Mouse (Mus musculus): ENCODE results near the gene Ada.
A peak's percentile ranks its signal among the peaks of the same experiment; 100 is the strongest.

Gene Ada

DNA sequence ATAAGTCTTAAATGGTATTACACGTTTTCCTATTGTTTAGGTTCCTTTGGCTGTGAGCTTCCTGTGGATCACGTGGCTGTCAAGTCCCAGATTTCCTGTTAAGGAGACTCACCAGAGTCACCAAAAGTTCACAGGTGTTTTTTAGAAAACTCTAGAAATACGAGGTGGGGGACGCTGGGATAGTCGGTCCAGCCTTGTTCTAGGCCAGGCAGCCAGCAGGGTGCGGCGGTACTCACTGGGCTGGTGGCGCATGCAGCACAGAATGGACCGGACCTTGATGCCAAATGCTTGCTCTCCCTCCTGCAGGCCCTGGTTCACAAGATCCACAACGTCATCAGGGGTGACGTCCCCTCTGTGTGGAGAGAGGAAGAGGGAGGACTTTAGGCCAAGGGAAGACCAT, 18.0 kb downstream of the Ada start:
- DNase-seq (ENCODE audit: low spot score): no peak

DNA sequence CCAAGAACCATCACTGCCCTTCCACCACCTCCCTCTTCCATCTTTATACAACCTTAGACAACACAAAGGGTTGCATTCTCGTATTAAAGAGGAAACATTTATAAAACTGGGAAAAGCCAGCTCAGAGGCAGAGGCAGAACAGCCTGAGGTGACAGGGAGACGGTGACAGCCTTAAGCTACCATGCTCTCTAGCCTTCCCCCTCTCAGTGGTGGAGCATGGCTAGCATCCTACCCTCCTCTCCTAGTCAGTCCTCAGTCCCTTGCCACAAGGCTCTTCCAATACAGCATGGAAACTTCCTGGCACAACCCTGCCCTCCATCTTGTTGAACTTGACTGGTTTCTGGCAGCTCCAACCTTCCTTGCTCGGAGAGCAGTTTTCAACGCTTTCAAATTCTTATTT, 21.7 kb downstream of the Ada start:
- DNase-seq (ENCODE audit: low spot score): no peak

DNA sequence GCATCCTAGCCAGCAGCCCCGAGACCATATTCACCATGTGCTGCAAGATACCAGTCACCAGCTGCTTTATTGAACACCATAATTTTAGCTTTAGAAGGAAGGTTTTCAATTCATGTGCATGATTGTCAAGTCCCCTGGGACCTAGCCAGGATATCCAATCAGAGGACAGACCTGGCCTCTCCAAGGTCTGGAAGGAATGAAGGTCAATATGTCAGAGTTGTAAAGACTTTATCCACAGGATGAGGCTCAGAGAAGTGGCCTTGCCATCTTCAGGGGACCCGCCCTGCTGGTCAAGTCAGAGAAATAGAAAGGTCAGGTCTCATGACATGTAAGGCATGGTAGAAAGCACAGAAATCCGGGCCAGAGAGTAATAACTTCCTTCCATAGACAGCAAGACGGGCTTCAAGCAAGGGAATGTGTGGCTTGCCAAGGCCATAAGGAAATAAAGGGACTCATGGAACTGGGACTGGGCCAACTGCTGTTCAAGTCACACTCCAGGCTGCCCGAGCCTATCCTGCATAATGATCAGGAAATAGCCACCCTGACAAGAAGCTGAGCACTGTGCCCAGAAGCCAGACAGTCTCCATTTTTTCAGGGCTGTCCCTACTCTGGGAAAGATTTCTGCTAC, 23.2 kb downstream of the Ada start:
- no peak for DNase-seq (ENCODE audit: low spot score)

DNA sequence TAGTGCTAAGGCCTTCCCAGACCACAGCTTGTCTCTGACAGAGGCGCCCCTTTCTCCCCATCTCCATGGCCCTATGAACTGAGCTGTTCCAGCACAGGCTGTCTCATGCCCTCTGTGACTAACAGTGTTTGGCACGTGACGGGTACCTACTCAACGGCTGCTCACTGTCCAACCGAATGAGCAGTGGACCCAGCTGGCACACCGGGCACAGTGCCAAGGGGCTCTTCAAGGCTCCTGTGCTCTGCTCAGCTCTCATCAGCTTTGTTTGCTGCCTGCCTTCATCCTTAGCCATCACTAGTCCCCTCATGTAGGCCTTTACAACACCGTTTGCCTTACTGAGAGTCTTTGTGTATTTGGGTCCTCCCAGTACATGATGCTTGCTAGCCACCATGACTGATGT, 27.5 kb downstream of the Ada start:
- no peak for DNase-seq (ENCODE audit: low spot score)

DNA sequence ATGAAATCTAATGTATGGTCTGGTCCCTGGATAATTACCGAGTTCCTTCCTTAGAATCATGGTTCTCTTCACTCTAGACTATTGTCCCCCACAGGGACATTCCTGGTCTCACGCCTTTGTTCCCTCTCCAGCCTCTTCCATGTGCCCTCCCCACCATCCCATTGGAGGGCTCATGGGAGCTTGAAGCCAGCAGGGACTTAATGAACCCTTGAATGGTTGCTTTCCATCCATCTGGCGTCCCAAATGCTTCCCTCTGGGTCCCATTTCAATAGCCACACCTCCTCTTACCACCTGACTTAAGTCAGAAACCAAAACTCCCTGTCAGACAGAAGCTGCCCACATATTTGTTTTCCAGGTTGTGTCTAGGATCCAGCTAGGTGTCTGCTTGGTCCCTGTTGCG, 30.4 kb downstream of the Ada start:
- DNase-seq (ENCODE audit: low spot score): no peak

DNA sequence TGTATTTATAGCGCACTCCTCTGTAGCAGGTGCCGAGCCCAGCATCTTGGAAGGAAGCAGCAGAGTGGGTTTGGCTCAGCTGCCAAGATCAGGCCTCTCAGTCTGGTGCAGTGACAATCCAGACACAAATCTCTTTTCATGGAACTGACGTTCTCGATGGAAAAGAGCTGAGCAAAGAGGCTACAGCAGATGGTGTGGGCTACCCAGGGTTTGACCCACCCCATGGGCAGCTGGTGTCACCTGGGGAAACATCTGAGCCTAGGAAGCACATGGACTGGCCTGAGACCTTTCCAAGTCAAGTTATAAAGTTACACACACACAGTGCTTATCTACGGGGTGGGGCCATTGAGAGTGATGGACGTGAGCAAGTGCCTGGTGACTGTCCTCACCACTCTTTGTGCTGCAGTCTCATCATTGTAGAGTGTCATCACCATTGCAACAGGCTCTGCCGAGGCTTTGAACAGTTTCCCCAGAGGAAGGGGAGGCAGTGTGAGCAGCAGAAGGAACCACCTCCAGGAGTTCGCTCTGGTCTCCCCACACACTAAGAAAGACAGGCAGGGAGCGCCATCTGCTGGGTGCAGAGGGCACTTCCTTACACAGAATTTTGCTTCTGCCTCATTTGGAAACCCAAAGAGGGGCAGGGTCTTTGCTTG, 31.0 kb downstream of the Ada start:
- DNase-seq (ENCODE audit: low spot score): peak; percentile 74

DNA sequence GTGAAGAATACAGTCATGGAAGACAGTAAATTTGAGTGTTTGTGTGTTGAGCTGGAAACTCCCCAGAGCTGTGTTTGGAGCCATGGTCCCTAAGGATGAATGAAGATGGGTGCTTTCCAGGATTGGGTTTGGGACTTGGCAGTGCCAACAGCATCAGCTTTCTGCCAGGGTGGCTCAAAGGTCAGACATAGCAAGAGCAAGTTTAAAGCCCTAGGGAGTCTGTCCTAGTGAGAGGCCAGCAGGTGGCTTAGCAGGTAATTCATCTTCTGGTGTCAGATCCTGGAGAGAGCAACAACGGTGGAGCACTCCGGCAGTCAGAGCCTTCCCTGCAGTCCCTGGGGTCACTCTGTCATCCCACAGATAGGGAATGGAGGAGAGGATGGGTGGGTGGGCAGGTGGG, 31.5 kb downstream of the Ada start:
- DNase-seq (ENCODE audit: low spot score): no peak

DNA sequence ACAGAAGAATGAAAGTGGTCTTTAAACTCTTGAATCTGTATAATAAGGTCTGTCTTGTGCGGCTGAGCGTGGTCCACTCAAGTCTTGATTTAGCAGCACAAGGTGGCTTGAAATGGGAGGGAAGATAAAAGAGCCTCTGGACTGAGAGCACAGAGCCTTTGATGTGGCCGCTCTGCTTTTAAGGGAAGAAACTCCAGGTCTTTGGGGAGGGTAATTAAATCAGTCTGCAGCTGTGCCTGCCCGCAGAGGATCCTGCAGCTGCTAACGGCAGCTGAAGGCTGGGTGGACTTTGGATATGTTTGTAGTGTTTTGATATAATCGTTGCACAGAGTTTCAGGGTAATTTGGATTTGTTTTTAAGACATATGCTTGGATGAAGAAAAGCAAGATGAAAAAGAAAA, 33.2 kb downstream of the Ada start:
- no peak for DNase-seq (ENCODE audit: low spot score)

DNA sequence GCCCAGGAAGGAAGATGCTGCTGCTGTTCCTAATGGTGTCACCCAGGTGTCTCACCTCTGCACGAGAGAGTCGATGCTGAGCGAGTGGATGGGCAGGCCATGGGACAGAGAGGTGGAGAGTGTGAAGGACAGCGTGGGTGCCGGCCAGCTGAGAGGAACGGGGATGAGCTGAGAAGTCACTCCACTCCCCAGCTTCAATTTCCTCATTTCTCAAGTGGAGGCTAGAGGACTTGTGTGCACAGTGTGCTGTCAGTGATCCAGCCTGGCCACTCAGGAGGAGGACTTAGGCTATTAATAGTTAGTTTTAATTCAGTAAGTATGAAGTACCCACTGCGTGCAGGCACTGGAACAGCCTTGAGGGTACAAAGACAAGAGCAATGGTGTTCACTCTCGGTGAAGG, 33.6 kb downstream of the Ada start:
- DNase-seq (ENCODE audit: low spot score): no peak

DNA sequence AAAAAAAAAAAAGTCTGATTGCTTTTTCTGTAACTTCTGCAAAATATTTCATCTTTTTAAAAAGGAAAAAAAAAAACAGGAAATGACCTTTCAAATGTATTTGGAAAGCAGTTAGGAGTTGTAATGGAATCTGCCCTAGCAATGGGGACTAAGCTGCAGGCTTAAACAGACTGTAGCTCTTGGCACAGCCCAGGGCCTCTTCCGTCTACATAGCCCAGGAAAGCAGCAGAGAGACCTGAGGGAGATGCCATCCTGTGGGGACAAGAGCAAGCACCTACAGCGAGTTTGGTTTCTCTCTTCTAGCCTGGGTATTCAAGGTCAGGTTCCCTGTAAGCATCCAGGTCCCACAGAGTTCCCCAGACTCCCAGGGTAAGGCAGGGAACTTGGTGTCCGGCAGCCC, 36.7 kb downstream of the Ada start:
- no peak for DNase-seq (ENCODE audit: low spot score)

DNA sequence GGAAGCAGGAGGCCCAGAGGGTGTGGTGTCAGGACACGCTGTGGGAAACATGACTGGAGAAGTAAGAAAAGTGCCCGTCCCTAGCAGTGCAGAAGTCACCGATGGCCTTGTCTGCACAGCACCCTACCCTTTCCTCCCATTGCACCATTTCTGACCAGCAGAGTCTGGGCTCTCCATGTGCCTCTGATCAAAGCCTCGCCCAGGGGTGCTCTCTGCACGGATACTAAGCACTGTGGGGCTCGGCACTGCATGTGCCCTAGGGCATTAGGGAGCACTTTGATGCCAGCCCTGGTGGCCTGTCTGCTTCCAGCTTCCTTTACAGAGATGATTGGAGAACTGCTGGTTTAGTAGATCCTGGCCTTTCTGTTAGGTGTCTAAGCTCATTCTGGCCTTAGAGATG, 37.2 kb downstream of the Ada start:
- no peak for DNase-seq (ENCODE audit: low spot score)

DNA sequence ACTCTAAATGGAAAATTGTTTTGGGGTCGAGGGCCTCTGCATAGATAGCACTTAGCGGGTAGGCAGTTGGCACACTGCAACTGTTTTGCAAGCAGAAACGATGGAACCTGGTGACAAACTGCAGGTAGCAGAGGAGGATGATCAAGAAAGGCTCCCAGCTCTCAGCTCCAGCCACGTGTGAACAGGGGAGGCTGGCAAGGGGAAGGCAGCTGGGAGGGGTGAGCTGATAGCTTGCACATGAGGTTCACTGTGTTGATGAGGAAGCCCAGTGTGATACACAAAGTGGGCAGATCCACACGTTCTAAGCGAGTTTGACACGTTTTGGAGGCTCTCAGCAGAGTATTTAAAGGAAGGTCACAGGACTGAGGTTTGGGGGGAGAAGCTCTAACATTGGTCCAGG, 37.6 kb downstream of the Ada start:
- no peak for DNase-seq (ENCODE audit: low spot score)

DNA sequence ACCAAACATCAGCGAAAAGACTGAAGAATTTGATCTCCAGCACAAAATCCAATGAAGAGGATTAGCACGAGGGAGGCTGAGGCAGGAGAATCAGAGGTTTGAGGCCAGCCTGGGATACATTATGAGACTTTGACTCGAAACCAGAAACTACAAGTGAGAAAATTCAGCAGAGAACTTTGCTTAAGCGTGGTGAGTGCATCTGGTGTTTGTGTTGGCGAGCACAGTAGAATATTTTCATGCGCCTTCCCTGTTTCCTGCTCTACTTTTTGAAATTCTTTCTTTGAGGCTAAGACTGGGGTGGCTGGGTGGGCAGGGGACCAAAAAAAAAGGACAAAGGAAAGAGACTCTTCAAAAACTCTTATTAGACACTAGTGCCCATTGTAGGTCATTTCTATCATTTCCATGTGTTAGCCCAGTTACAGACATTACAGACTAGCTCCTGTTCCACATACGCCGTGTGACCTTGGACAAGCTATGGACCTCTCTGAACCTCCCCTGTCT, 38.6 kb downstream of the Ada start:
- DNase-seq (ENCODE audit: low spot score): no peak

DNA sequence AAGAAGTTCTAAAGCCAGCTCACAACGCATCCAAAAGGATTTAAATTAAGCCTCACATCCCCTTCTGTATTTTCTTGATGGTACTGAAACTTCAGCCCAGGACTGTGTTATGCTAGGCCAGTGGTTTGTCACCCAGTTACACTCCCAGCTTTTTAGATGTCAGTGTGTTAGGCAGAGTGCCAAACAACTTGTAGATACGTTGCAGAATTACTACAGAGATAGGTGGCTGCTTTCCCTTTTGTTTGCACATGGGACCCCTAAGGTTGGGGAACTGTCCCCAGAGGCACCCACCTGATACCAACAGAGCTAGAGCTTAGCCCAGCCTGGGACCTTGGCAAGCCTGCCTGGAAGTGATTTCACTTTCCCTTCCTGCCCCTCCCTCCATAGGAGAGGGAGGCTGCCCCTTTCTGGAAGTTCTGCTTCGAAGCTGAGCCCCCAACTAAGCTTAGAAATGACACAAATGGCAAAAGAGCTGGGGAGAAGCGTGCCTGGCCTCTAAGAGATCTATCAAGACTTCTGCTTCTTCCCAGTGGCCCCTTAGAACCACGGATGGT, 39.4 kb downstream of the Ada start:
- no peak for DNase-seq (ENCODE audit: low spot score)

DNA sequence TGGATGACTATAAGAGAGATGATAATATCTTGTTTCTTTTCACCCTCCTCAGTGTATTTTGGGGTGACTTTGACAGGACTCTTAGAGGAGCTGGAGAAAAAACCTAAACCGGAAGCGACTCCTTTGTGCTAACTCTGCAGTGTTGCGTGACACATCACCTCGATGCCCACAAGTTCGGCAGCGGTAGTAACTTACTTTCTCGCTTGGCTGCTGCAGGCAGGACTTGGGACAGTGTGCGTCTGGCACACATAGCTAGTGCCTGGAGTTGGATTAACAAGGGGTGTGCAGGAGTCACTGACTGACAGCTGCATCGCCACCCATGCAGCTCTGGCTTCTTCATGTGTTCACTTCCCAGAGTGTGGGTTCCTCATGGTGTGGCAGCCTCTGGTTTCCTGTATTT, 40.0 kb downstream of the Ada start:
- no peak for DNase-seq (ENCODE audit: low spot score)

DNA sequence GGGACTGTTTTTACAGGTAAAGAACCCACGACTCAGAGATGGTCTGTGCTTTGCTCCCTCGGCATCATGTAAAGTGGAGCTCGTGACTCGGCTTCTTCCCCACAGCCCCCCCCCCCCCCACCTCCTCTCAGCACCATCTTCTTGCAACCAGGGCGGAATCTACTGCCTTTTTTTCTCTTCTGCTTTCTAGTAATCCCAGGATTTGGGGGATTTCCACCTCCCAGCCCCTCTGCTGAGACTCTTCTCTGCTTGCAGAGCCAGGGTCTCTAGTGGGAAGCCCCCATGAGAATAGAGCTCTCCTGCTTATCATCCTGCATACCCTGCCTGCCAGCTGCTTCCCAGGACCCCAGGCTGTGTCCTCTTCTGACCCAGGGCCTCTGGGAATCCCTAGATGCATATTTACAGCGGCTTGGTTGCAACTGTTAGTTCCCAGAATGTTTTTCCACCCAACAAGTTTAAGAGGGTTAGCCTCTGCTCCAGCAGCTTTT, 41.2 kb downstream of the Ada start:
- DNase-seq (ENCODE audit: low spot score): no peak

DNA sequence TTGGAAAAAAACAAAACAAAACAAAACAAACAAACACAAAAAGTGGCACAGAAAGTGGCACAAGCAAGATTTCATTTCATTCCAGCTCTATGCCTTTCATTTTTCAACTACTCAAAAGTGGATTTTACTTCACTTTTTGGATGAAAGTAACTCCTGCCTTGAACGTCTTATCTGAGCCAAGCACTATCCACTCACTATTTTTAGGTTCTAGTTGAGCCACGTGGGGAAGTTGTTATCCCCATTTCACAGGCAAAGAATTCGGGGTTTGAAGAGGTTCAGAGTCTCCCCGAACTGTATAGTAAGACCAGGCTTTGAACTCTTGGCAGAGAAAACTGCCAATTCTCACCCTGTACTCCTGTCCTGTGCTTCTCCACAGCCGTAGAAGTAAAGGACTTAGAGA, 41.7 kb downstream of the Ada start:
- no peak for DNase-seq (ENCODE audit: low spot score)

DNA sequence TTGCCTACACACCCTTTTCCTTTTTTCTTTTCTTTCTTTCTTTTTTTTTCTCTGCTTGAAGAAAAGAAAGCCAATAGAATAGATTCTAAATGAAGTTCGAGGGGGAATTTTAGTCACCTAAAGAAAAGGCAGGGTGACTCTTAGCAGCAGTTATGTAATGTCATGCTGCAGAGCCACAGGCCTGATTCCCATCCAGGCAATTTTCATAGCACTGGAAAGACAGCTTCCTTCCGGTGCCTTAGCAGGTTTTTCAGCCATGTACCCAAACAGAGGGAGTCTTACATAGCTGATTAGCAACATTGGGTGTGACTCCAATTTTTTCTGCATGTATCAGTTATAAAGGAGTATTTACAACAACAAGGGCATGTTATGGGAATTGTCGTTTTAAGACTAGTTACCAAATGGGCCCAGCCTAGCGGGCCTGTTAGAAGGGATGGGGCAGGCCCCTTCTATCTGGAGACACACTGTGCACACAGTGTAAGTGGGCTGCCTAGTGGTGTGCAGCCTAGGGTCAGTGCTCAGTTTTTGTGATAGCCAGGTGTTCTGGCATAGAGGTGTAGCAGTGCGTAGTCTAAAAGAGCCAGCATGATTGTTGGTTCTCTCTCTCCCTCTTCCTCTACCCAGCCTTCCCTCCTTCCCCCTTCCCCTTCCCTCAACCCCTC, 46.3 kb downstream of the Ada start:
- no peak for DNase-seq (ENCODE audit: low spot score)

DNA sequence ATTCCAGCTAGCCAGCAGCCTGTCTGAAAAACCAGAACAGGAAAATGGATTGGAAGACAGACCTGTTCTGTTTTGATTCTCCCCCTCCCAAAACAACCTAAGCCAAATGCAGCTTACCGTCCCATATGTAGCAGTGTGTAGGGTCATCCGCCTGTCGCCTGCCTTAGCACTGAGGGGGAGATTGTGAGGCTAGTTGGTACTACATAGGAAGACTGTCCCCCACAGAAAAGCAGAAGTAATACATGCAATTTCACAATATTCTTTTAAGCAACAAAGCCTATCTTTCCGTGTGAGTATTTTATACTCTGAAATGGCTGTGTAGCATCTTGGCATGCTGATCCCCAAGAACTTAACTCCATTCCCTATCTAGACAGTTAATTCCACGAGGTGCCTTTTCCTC, 47.1 kb downstream of the Ada start:
- DNase-seq (ENCODE audit: low spot score): no peak

DNA sequence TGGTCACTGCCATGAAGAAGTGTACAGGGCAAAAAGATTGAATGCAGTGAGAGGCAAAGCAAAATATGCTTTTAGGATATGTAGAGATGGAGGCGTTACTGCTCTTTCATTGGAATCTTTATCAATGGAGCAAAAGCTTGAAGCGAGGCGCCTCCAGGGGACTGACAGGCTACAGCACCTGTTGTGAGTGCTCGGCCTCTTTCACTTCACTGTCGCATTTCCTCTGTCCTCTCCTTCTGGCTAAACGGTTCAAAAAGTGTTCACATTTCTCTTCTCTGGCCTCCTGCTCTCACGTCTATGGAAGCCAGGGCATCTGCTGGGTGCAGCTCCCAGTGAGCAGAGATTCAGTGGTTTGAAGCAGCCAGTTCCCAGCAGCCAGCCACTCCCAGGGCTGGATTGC, 47.6 kb downstream of the Ada start:
- DNase-seq (ENCODE audit: low spot score): no peak

DNA sequence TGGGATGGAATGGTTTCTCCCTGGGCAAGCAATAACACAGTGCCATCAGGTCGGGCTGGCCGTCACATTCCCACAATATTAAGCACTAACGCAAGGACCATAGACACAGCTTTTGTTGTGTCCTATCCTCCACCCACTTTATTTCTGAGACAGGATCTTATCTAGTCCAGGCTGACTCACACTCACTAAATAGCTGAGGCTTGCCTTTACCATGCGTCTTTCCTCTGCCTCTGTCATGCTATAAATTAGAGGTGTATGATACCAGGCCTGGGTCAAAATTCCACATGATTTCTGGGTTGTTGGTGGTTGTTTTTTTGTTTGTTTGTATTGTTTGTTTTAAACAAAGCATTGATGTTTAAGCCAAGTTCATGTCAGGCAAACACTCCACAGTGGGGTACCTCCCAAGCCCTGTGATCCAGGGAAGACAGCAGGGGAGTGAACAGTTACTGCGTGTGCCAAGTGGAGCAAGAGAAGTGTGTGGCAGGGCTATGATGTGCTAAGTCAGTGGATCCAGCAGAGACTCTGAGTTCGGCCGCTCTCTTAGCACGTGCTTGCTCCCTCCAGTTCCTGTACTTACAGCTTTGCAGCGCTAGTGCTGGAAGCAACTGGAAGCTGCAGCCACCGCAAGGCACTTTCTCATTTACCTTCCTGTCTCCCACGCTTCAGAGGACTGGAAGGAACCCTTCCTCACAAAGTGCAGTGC, 50.8 kb downstream of the Ada start:
- no peak for DNase-seq (ENCODE audit: low spot score)

DNA sequence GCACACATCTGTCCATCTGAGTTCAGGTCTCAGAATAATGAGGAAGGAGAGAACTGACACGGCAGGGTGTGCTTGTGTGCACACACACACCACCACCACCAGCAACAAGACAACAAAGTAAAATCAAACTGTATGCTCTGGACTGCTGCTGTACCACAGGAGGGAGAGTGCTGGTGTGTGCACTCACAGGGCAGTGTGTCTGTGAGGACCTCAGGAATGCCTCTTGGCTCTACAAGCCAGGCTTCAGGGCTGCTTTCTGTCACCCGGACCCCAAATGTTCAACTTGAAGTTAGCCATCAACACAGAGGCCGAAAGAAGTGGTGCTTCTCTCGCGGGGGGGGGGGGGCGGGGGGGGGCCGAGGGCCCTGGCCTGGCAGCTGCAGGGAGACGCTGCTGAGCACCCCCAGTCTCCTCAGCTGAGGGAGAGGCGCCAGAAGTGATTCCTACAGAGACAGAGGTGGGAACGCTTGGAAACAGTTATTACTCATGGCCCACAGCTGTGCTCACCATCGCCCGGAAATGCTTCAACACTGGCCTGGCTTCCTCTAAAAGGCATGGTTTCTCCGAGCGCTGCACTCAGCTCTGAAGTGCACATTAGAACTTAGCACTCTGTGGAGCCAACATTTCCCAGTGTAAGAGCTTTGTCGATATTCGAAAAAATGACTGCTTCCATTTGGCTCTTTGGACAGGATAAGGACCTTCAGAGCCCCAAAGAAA, 52.1 kb downstream of the Ada start:
- no peak for DNase-seq (ENCODE audit: low spot score)

Measured in ovary, postnatal 14 days (tissue).